Mouse (Mus musculus) erythroblast, adult 5-6 weeks (primary cell): Measurements from ENCODE around the gene Gm20883. TPM values are rescaled to one million over a fixed set of nuclear protein-coding genes. Genes with fewer than 3 reads are reported as not detected.
"Not testable (repeated sequence)": the region's sequence is repeated elsewhere in the genome, so short reads cannot be mapped to it uniquely, and the experiment has no call there.

Source experiments
- ATAC-seq: replicated peaks from 2 replicates; pipeline ENCODE4 v1.8.0; 2016; ENCODE audit warnings: moderate number of reproducible peaks, mild to moderate bottlenecking, moderate TSS enrichment, inconsistent platforms; ENCODE audit not compliant: poor library complexity, low FRiP score, severe bottlenecking
- total RNA-seq, 2 experiments: library from RNA; stranded (forward) in 1 of 2; stranded (reverse) in 1 of 2; fragments of 150-400 nt in 1 of 2; fragments of 200-764, 138-1000 nt in 1 of 2; gene quantifications; 2 replicates each; pipeline versions ENCODE4 v1.2.3 to v1.2.4; 2015 to 2017; ENCODE audit warnings: low replicate concordance in 2 of 2

The Gm20883 gene
- total RNA-seq (2015; ENCODE audit: low replicate concordance) (not detected in 2 replicates), total RNA-seq (2017; ENCODE audit: low replicate concordance) (not detected in 2 replicates)

- not testable (repeated sequence) for ATAC-seq
These were observed at the start of gene Gm20883 for GRCm38 (mm10) chrY:50607951-50608350. Gm20883 (plus strand) TSS chrY:50608251.
